Mouse (Mus musculus): ENCODE data around the gene Smg6. TPM values are rescaled to one million over a fixed set of nuclear protein-coding genes. Genes with fewer than 3 reads are reported as not detected.

The Smg6 gene
- polyA plus RNA-seq, 1 experiment from 2014 or later: 16.0 TPM

DNA sequence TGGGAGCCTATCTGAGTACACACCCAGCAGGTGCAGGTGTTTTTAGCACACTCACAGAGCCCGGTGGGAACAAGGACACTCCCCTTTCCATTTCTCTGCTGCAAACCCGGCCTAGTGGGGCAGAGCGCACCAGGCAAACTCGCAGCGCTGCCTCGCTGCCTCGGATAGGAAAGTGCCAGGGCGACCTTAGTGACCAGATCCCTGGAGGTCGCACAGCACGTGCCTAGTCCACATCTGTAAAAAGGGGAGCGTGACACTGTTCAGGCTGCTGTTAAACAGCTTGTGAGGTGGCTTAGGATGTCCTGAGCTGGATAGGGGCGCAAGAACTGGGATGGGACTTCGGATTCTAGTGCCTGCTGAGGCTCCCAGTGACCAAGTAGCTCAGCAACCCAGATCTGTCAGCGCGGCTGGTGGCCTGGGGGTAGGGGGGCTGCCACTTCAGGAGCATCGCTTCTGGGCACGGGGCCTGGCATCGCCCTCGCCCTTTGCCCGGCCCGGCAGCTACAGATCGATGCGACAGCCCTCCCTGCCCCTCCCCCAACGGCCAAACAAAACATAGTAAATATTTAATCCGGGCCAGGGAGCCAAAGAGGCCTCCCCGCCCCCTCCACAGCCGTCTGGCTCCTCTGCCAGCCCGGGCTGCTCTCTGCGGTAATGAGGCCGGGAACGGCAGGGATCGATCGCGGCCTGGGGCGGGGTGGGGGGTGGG, 287.9 kb downstream of the Smg6 start:
- Histone ChIP-seq H3K4me1 (ENCODE audit: control insufficient read depth, insufficient read depth, low read length) (peaks cover 48% of the 10 kb centered on the region), H3K4me3 (ENCODE audit: low read depth, low read length) (peak overlapping the region; percentile 25), H3K9me3 (ENCODE audit: control insufficient read depth, low read length) (no peaks in the 10 kb centered on the region), H3K27me3 (ENCODE audit: control insufficient read depth, insufficient read depth, low read length) (no peaks in the 10 kb centered on the region; the same call in 1 of the 2 replicates), H3K4me2 (peak overlapping the region; percentile 60), H3K27ac (ENCODE audit: low read depth, low read length) (peak overlapping the region; percentile 59), H3K36me3 (ENCODE audit: control insufficient read depth, insufficient read depth, low read length) (no peaks in the 10 kb centered on the region), H3K9ac (ENCODE audit: low read length) (peak overlapping the region; percentile 59)
- 1% methylated on average over 34 of the region's 35 CpGs for WGBS
- ATAC-seq (ENCODE audit: low FRiP score): peak; percentile 85
- peak; percentile 95 for DNase-seq (ENCODE audit: low spot score, missing footprints)

MicroRNAs within 50 kb of the gene (microRNA counts, 519-probe panel; counts per million panel counts)
- microRNA mmu-miR-132: 3,069 counts per million, percentile 12 among the panel's probes with 10 or more counts
- microRNA mmu-miR-212: not detected

Small RNA genes within 50 kb of the gene (microRNA-seq; reads per million reads assigned to microRNA genes)
- gene Mir132 (151 reads per million, percentile 58 among the genes with 10 or more reads in this experiment), gene Mir212 (14.0 reads per million, percentile 33 among the genes with 10 or more reads in this experiment)

Other genes starting within 250 kb of the Smg6 start
- 103 and 112 TPM in 2 replicates for gene Pafah1b1, start 201.2 kb upstream of the Smg6 start, polyA plus RNA-seq (2014; fragmentation: Nextera tagmentation; extraction: Ambion mirVana)
- gene Mettl16, start 155.0 kb upstream of the Smg6 start, polyA plus RNA-seq (2014; fragmentation: Nextera tagmentation; extraction: Ambion mirVana): 48.5 and 51.8 TPM in 2 replicates
- 3.7 and 4.5 TPM in 2 replicates for gene Mnt, start 94.9 kb upstream of the Smg6 start, polyA plus RNA-seq (2014; fragmentation: Nextera tagmentation; extraction: Ambion mirVana)
- gene Sgsm2, start 28.8 kb upstream of the Smg6 start, polyA plus RNA-seq (2014; fragmentation: Nextera tagmentation; extraction: Ambion mirVana): 5.8 and 6.8 TPM in 2 replicates
- 48.9 and 51.3 TPM in 2 replicates for gene Tsr1, start 27.8 kb upstream of the Smg6 start, polyA plus RNA-seq (2014; fragmentation: Nextera tagmentation; extraction: Ambion mirVana)
- gene Srr, start 125 bp downstream of the Smg6 start, polyA plus RNA-seq (2014; fragmentation: Nextera tagmentation; extraction: Ambion mirVana): 25.9 and 29.7 TPM in 2 replicates
- 0.34 and 0.57 TPM in 2 replicates for gene Hic1, start 243.7 kb downstream of the Smg6 start, polyA plus RNA-seq (2014; fragmentation: Nextera tagmentation; extraction: Ambion mirVana)